Mouse (Mus musculus) myocyte (in vitro differentiated cells): ENCODE results near the gene Tfap4. TPM values are rescaled to one million over a fixed set of nuclear protein-coding genes. Genes with fewer than 3 reads are reported as not detected.

Source experiments
- H3K27me3 ChIP-seq: one replicate; pipeline ENCODE4 v1.6.1; 2011; ENCODE audit not compliant: control insufficient read depth, insufficient read depth, insufficient read length
- H3K36me3 ChIP-seq: one replicate; pipeline ENCODE4 v1.6.1; 2011; ENCODE audit not compliant: control insufficient read depth, insufficient read depth
- H3K4me2 ChIP-seq: one replicate; pipeline ENCODE4 v1.6.1; 2011; ENCODE audit warnings: low read depth, control low read depth
- H3K4me3 ChIP-seq: one replicate; pipeline ENCODE4 v1.5.1; 2011; ENCODE audit warnings: mild to moderate bottlenecking, control low read depth, moderate library complexity
- H3K79me2 ChIP-seq: one replicate; pipeline ENCODE4 v1.6.1; 2011; ENCODE audit not compliant: control insufficient read depth, insufficient read depth
- H3ac ChIP-seq: one replicate; pipeline ENCODE4 v1.6.1; 2011; ENCODE audit not compliant: control insufficient read depth, insufficient read length
- CEBPB ChIP-seq: IDR thresholded peaks from 2 replicates; pipeline ENCODE4 v1.6.1; 2011; ENCODE audit warnings: mild to moderate bottlenecking, moderate library complexity; ENCODE audit not compliant: poor library complexity, insufficient read depth, severe bottlenecking
- E2F4 ChIP-seq: IDR thresholded peaks from one replicate; pipeline ENCODE4 v1.6.1; 2011; ENCODE audit warnings: mild to moderate bottlenecking, control low read depth, moderate library complexity; ENCODE audit not compliant: insufficient read depth
- MAX ChIP-seq: IDR thresholded peaks from one replicate; pipeline ENCODE4 v1.6.1; 2011; ENCODE audit warnings: low read depth, mild to moderate bottlenecking, control low read depth
- MYOD1 ChIP-seq, 3 experiments: IDR thresholded peaks; one replicate each; pipeline ENCODE4 v1.6.1; 2011; ENCODE audit warnings: control low read depth in 2 of 3, low read depth in 2 of 3, mild to moderate bottlenecking in 2 of 3, moderate library complexity in 1 of 3; ENCODE audit not compliant: insufficient read length in 2 of 3, control insufficient read depth in 1 of 3
- MYOG ChIP-seq, 3 experiments: IDR thresholded peaks; one replicate each; pipeline ENCODE4 v1.6.1; 2011; ENCODE audit warnings: control low read depth in 2 of 3, low read depth in 2 of 3, mild to moderate bottlenecking in 2 of 3; ENCODE audit not compliant: insufficient read length in 2 of 3, control insufficient read depth in 1 of 3, insufficient read depth in 1 of 3
- POLR2A ChIP-seq: IDR thresholded peaks from one replicate; pipeline ENCODE4 v1.6.1; 2011; ENCODE audit warnings: low read depth, mild to moderate bottlenecking, control low read depth, moderate library complexity; ENCODE audit not compliant: insufficient read length
- POLR2AphosphoS2 ChIP-seq: IDR thresholded peaks from one replicate; pipeline ENCODE4 v1.6.1; 2011; ENCODE audit warnings: low read depth, control low read depth; ENCODE audit not compliant: insufficient read length
- REST ChIP-seq: IDR thresholded peaks from one replicate; pipeline ENCODE4 v1.6.1; 2011; ENCODE audit warnings: mild to moderate bottlenecking, control low read depth, moderate library complexity; ENCODE audit not compliant: insufficient read depth, insufficient read length
- SRF ChIP-seq: IDR thresholded peaks from one replicate; pipeline ENCODE4 v1.6.1; 2011; ENCODE audit warnings: low read depth; ENCODE audit not compliant: control insufficient read depth, insufficient read length
- TCF12 ChIP-seq: IDR thresholded peaks from one replicate; pipeline ENCODE4 v1.6.1; 2011; ENCODE audit warnings: mild to moderate bottlenecking, control low read depth; ENCODE audit not compliant: poor library complexity, insufficient read depth, severe bottlenecking
- TCF3 ChIP-seq: IDR thresholded peaks from one replicate; pipeline ENCODE4 v1.6.1; 2011; ENCODE audit warnings: low read depth, control low read depth; ENCODE audit not compliant: insufficient read length
- USF1 ChIP-seq: IDR thresholded peaks from one replicate; pipeline ENCODE4 v1.6.1; 2011; ENCODE audit warnings: low read depth, mild to moderate bottlenecking, control low read depth, moderate library complexity
- polyA plus RNA-seq: library from polyadenylated mRNA; unstranded; fragments of >200 nt; fragmentation: generic; extraction: Trizol; gene quantifications from one replicate; pipeline ENCODE4 v1.2.1, GENCODE M21; 2012; ENCODE audit warnings: missing spikeins

Gene Tfap4
- polyA plus RNA-seq, 1 experiment: 4.0 TPM

- TF ChIP-seq REST (no peak), POLR2A (no peak), SRF (no peak), TCF3 (no peak), MAX (no peak), MYOD1 (IDR thresholded peaks at IDR 0.05; ENCODE audit: control insufficient read depth in 1 of 3, insufficient read length in 2 of 3, low read depth in 2 of 3) (no peak), E2F4 (no peak), CEBPB (no peak), MYOG (IDR thresholded peaks at IDR 0.05; ENCODE audit: control insufficient read depth in 1 of 3, insufficient read depth in 1 of 3, insufficient read length in 2 of 3, low read depth in 2 of 3) (no peak), POLR2AphosphoS2 (no peak)
Measured at GRCm38 (mm10) chr16:4578630-4579029, 19.0 kb upstream of the Tfap4 start.

GRCm38 (mm10) chr16:4576873-4577272 lies 17.2 kb upstream of the Tfap4 start:
- Histone ChIP-seq H3K27me3 (no peaks in the 10 kb centered on the region), H3ac (no peak overlapping the region), H3K79me2 (no peaks in the 10 kb centered on the region), H3K36me3 (no peaks in the 10 kb centered on the region), H3K4me3 (no peak overlapping the region), H3K4me2 (no peak overlapping the region)
- TF ChIP-seq MAX: no peak
- no peak for TF ChIP-seq POLR2A
- TF ChIP-seq CEBPB: no peak

More at GRCm38 (mm10) chr16:4578630-4579029, 19.0 kb upstream of the Tfap4 start:
- no peaks in the 10 kb centered on the region for H3K36me3 ChIP-seq
- H3K4me3 ChIP-seq: no peak overlapping the region
- H3K79me2 ChIP-seq: no peaks in the 10 kb centered on the region
- no peaks in the 10 kb centered on the region for H3K27me3 ChIP-seq
- no peak overlapping the region for H3ac ChIP-seq
- H3K4me2 ChIP-seq: no peak overlapping the region

- Histone ChIP-seq H3K79me2 (no peaks in the 10 kb centered on the region), H3K4me2 (no peak overlapping the region), H3ac (no peak overlapping the region), H3K36me3 (no peaks in the 10 kb centered on the region), H3K27me3 (no peaks in the 10 kb centered on the region), H3K4me3 (no peak overlapping the region)
- TF ChIP-seq POLR2AphosphoS2 (no peak), CEBPB (no peak), SRF (no peak), REST (no peak), E2F4 (no peak), MYOG (IDR thresholded peaks at IDR 0.05; ENCODE audit: control insufficient read depth in 1 of 3, insufficient read depth in 1 of 3, insufficient read length in 2 of 3, low read depth in 2 of 3) (no peak), TCF12 (no peak), USF1 (no peak), TCF3 (no peak), POLR2A (no peak), MYOD1 (IDR thresholded peaks at IDR 0.05; ENCODE audit: control insufficient read depth in 1 of 3, insufficient read length in 2 of 3, low read depth in 2 of 3) (no peak), MAX (no peak)
Measured at GRCm38 (mm10) chr16:4576038-4576437, 16.4 kb upstream of the Tfap4 start.

- TF ChIP-seq CEBPB (no peak), MYOD1 (IDR thresholded peaks at IDR 0.05; ENCODE audit: control insufficient read depth in 1 of 3, insufficient read length in 2 of 3, low read depth in 2 of 3) (no peak), MYOG (IDR thresholded peaks at IDR 0.05; ENCODE audit: control insufficient read depth in 1 of 3, insufficient read depth in 1 of 3, insufficient read length in 2 of 3, low read depth in 2 of 3) (no peak), TCF3 (no peak), MAX (no peak), USF1 (no peak), POLR2A (no peak), SRF (no peak), TCF12 (no peak)
Measured at GRCm38 (mm10) chr16:4570737-4571136, 11.1 kb upstream of the Tfap4 start.

GRCm38 (mm10) chr16:4567912-4568311 lies 8.3 kb upstream of the Tfap4 start:
- no peaks in the 10 kb centered on the region for H3K36me3 ChIP-seq
- H3K27me3 ChIP-seq: peaks cover 10% of the 10 kb centered on the region
- no peak for TF ChIP-seq TCF3
- no peak for TF ChIP-seq MYOG (IDR thresholded peaks at IDR 0.05; ENCODE audit: control insufficient read depth in 1 of 3, insufficient read depth in 1 of 3, insufficient read length in 2 of 3, low read depth in 2 of 3)
- no peak for TF ChIP-seq POLR2AphosphoS2
- no peak for TF ChIP-seq MYOD1 (IDR thresholded peaks at IDR 0.05; ENCODE audit: control insufficient read depth in 1 of 3, insufficient read length in 2 of 3, low read depth in 2 of 3)
- no peak for TF ChIP-seq USF1
- no peak for TF ChIP-seq POLR2A
- no peak for TF ChIP-seq REST
- no peak for TF ChIP-seq TCF12
- TF ChIP-seq E2F4: no peak
- H3K4me2 ChIP-seq: no peak overlapping the region
- no peak overlapping the region for H3ac ChIP-seq
- H3K4me3 ChIP-seq: no peak overlapping the region
- H3K79me2 ChIP-seq: no peaks in the 10 kb centered on the region

More at GRCm38 (mm10) chr16:4570737-4571136, 11.1 kb upstream of the Tfap4 start:
- H3K4me3 ChIP-seq: no peak overlapping the region
- H3K27me3 ChIP-seq: peaks cover 6% of the 10 kb centered on the region
- no peaks in the 10 kb centered on the region for H3K79me2 ChIP-seq
- no peak overlapping the region for H3ac ChIP-seq
- H3K4me2 ChIP-seq: no peak overlapping the region
- no peaks in the 10 kb centered on the region for H3K36me3 ChIP-seq
